Mouse (Mus musculus): ENCODE results near the gene Usp3. TPM values are rescaled to one million over a fixed set of nuclear protein-coding genes. Genes with fewer than 3 reads are reported as not detected.
A peak's percentile ranks its signal among the peaks of the same experiment; 100 is the strongest.

Gene Usp3
- polyA plus RNA-seq, 1 experiment from 2014 or later: 32.8 TPM

GRCm38 (mm10) chr9:66513150-66513549 is 79.8 kb downstream of the Usp3 start:
- Histone ChIP-seq H3K4me3 (ENCODE audit: low read depth, low read length) (peak overlapping the region; percentile 76; the same call in 1 of the 2 replicates), H3K4me1 (replicated peaks; ENCODE audit: control insufficient read depth, insufficient read depth, low read length) (peaks cover 18% of the 10 kb centered on the region), H3K9ac (ENCODE audit: low read depth, low read length) (peak overlapping the region; percentile 92; the same call in 1 of the 2 replicates), H3K27ac (ENCODE audit: low read depth, low read length) (peak overlapping the region; percentile 25), H3K4me2 (peak overlapping the region; percentile 98), H3K27me3 (replicated peaks; ENCODE audit: control insufficient read depth, insufficient read depth, low read length) (no peaks in the 10 kb centered on the region), H3K36me3 (ENCODE audit: control insufficient read depth, insufficient read depth, low read length) (peaks cover 30% of the 10 kb centered on the region), H3K9me3 (ENCODE audit: control insufficient read depth, low read length) (no peaks in the 10 kb centered on the region)
- DNase-seq (ENCODE audit: low spot score) (no peak), ATAC-seq (replicated peaks; ENCODE audit: low FRiP score) (no peak)

DNA sequence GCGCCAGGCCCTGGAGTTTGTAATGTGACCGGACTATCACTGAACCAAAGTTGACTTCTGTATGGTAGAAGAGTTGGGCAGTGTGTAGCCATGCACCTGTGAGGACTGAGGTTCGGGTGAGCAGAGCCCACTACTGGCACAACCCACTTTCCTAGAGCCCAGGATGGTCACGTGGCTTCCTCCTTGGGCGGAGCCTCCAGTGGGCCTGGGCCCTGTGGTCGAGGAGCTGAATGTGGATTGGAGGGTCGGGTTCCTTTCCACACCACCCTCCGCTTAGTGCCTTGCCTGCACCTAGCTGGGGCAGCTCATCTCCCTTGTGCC is 80.6 kb downstream of the Usp3 start:
- peaks cover 24% of the 10 kb centered on the region for H3K4me1 ChIP-seq (replicated peaks; ENCODE audit: control insufficient read depth, insufficient read depth, low read length)
- H3K36me3 ChIP-seq (ENCODE audit: control insufficient read depth, insufficient read depth, low read length): peaks cover 32% of the 10 kb centered on the region
- WGBS: 0% methylated on average over 8 of the region's 8 CpGs

GRCm38 (mm10) chr9:66511580-66512350 is 81.2 kb downstream of the Usp3 start:
- Histone ChIP-seq H3K27ac (ENCODE audit: low read depth, low read length) (peak overlapping the region; percentile 97), H3K36me3 (ENCODE audit: control insufficient read depth, insufficient read depth, low read length) (peaks cover 32% of the 10 kb centered on the region), H3K4me2 (peak overlapping the region; percentile 98), H3K9ac (ENCODE audit: low read depth, low read length) (peak overlapping the region; percentile 92), H3K27me3 (replicated peaks; ENCODE audit: control insufficient read depth, insufficient read depth, low read length) (no peaks in the 10 kb centered on the region), H3K4me3 (ENCODE audit: low read depth, low read length) (peak overlapping the region; percentile 76), H3K4me1 (replicated peaks; ENCODE audit: control insufficient read depth, insufficient read depth, low read length) (peaks cover 24% of the 10 kb centered on the region), H3K9me3 (ENCODE audit: control insufficient read depth, low read length) (no peaks in the 10 kb centered on the region)
- under 1% methylated on average over 78 of the region's 78 CpGs for WGBS
- ATAC-seq (replicated peaks; ENCODE audit: low FRiP score) (peak; percentile 83), DNase-seq (ENCODE audit: low spot score) (peak; percentile 92)

More for the DNA sequence above, 80.6 kb downstream of the Usp3 start:
- H3K27me3 ChIP-seq (replicated peaks; ENCODE audit: control insufficient read depth, insufficient read depth, low read length): no peaks in the 10 kb centered on the region
- H3K9ac ChIP-seq (ENCODE audit: low read depth, low read length): peak overlapping the region; percentile 92
- H3K4me3 ChIP-seq (ENCODE audit: low read depth, low read length): peak overlapping the region; percentile 76
- H3K9me3 ChIP-seq (ENCODE audit: control insufficient read depth, low read length): no peaks in the 10 kb centered on the region
- ATAC-seq (replicated peaks; ENCODE audit: low FRiP score) (peak; percentile 81), DNase-seq (ENCODE audit: low spot score) (peak; percentile 83)
- peak overlapping the region; percentile 97 for H3K27ac ChIP-seq (ENCODE audit: low read depth, low read length)
- peak overlapping the region; percentile 98 for H3K4me2 ChIP-seq

DNA sequence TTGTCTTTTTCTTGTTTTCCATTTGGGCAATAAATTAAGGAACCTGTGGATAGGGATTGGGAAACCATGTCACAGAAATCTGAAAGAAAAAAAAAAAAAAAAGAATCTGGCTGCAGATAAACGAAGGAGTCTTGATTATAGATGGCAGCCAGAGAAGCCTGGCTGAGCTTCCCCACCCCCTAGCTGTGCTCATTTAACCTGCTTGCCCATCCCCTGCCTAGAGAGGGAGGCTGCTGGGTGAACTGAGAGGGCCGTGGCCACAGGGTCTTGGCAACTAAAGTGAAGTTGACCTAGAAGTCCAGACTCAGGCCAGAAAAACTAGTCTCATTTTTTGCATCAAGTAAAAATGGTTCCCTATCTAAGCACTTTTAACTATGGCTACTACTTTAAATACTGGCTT is 82.0 kb downstream of the Usp3 start:
- Histone ChIP-seq H3K4me1 (replicated peaks; ENCODE audit: control insufficient read depth, insufficient read depth, low read length) (peaks cover 29% of the 10 kb centered on the region), H3K9ac (ENCODE audit: low read depth, low read length) (peak overlapping the region; percentile 92), H3K27me3 (replicated peaks; ENCODE audit: control insufficient read depth, insufficient read depth, low read length) (no peaks in the 10 kb centered on the region), H3K36me3 (ENCODE audit: control insufficient read depth, insufficient read depth, low read length) (peaks cover 24% of the 10 kb centered on the region), H3K27ac (ENCODE audit: low read depth, low read length) (peak overlapping the region; percentile 97), H3K4me3 (ENCODE audit: low read depth, low read length) (peak overlapping the region; percentile 76), H3K9me3 (ENCODE audit: control insufficient read depth, low read length) (no peaks in the 10 kb centered on the region), H3K4me2 (peak overlapping the region; percentile 98)
- DNase-seq (ENCODE audit: low spot score) (no peak), ATAC-seq (replicated peaks; ENCODE audit: low FRiP score) (no peak)
- 5% methylated on average over 2 of the region's 2 CpGs for WGBS

GRCm38 (mm10) chr9:66510351-66510841 is 82.5 kb downstream of the Usp3 start:
- H3K9me3 ChIP-seq (ENCODE audit: control insufficient read depth, low read length): no peaks in the 10 kb centered on the region
- H3K4me2 ChIP-seq: peak overlapping the region; percentile 98
- H3K27ac ChIP-seq (ENCODE audit: low read depth, low read length): peak overlapping the region; percentile 97; the same call in 1 of the 2 replicates
- peaks cover 33% of the 10 kb centered on the region for H3K4me1 ChIP-seq (replicated peaks; ENCODE audit: control insufficient read depth, insufficient read depth, low read length)
- H3K27me3 ChIP-seq (replicated peaks; ENCODE audit: control insufficient read depth, insufficient read depth, low read length): no peaks in the 10 kb centered on the region
- ATAC-seq (replicated peaks; ENCODE audit: low FRiP score) (no peak), DNase-seq (ENCODE audit: low spot score) (no peak)
- no peak overlapping the region; the same call in 1 of the 2 replicates for H3K9ac ChIP-seq (ENCODE audit: low read depth, low read length)
- peaks cover 23% of the 10 kb centered on the region for H3K36me3 ChIP-seq (ENCODE audit: control insufficient read depth, insufficient read depth, low read length)
- H3K4me3 ChIP-seq (ENCODE audit: low read depth, low read length): no peak overlapping the region
- 77% methylated on average over 7 of the region's 7 CpGs for WGBS

GRCm38 (mm10) chr9:66508890-66509399 is 84.0 kb downstream of the Usp3 start:
- Histone ChIP-seq H3K4me2 (no peak overlapping the region), H3K9me3 (ENCODE audit: control insufficient read depth, low read length) (no peaks in the 10 kb centered on the region), H3K4me1 (replicated peaks; ENCODE audit: control insufficient read depth, insufficient read depth, low read length) (peaks cover 47% of the 10 kb centered on the region), H3K9ac (ENCODE audit: low read depth, low read length) (no peak overlapping the region), H3K4me3 (ENCODE audit: low read depth, low read length) (no peak overlapping the region), H3K36me3 (ENCODE audit: control insufficient read depth, insufficient read depth, low read length) (peaks cover 26% of the 10 kb centered on the region), H3K27me3 (replicated peaks; ENCODE audit: control insufficient read depth, insufficient read depth, low read length) (no peaks in the 10 kb centered on the region), H3K27ac (ENCODE audit: low read depth, low read length) (no peak overlapping the region)
- DNase-seq (ENCODE audit: low spot score) (no peak), ATAC-seq (replicated peaks; ENCODE audit: low FRiP score) (no peak)
- WGBS: 69% methylated on average over 4 of the region's 4 CpGs

DNA sequence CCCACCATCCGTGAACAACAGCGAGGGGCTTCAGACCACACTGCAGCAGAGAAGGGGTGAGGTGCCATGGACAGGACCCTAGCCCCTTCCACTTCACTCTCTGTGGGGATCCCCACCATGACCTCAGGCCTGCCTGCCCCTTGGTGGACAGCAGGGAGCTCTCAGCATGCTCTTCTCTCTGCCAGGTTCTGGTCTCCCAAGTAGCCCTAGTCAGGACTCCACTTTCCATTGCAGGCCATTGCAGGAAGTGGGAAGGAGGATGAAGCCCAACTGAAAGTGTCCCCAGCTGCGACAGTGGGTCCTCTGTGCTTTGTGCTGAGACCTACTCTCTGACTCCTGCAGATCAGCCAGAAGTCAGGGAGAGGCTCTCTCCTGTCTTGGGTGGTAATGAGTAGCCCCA is 85.3 kb downstream of the Usp3 start:
- 78% methylated on average over 3 of the region's 3 CpGs for WGBS

DNA sequence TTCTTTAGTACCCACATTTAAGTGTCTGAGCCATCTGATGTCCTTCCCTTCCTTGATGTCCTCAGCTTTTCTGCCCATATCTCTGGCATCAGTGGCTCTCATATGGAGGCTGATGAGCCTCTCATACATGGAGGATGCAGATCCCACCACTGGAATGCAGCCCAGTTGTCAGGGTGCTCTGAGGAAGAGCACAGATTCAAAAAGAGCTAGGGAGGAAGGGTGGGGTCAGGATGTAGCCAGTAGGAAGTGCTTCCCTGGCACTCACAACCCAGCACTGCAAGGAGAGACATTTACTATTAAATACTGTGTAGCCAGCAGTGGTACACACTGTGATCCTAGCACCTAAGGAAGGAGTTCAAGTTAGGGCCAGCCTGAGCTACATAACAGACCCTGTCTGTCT is 86.5 kb downstream of the Usp3 start:
- ATAC-seq (replicated peaks; ENCODE audit: low FRiP score): no peak
- H3K4me3 ChIP-seq (ENCODE audit: low read depth, low read length): no peak overlapping the region
- H3K27ac ChIP-seq (ENCODE audit: low read depth, low read length): peak overlapping the region; percentile 85; the same call in 1 of the 2 replicates
- DNase-seq (ENCODE audit: low spot score): no peak
- H3K36me3 ChIP-seq (ENCODE audit: control insufficient read depth, insufficient read depth, low read length): peaks cover 30% of the 10 kb centered on the region
- no peaks in the 10 kb centered on the region for H3K9me3 ChIP-seq (ENCODE audit: control insufficient read depth, low read length)
- no peaks in the 10 kb centered on the region for H3K27me3 ChIP-seq (replicated peaks; ENCODE audit: control insufficient read depth, insufficient read depth, low read length)
- H3K4me2 ChIP-seq: peak overlapping the region; percentile 50
- H3K9ac ChIP-seq (ENCODE audit: low read depth, low read length): no peak overlapping the region
- H3K4me1 ChIP-seq (replicated peaks; ENCODE audit: control insufficient read depth, insufficient read depth, low read length): peaks cover 45% of the 10 kb centered on the region

More for the DNA sequence above, 85.3 kb downstream of the Usp3 start:
- Histone ChIP-seq H3K4me2 (no peak overlapping the region), H3K9ac (ENCODE audit: low read depth, low read length) (no peak overlapping the region), H3K9me3 (ENCODE audit: control insufficient read depth, low read length) (no peaks in the 10 kb centered on the region), H3K4me3 (ENCODE audit: low read depth, low read length) (no peak overlapping the region), H3K4me1 (replicated peaks; ENCODE audit: control insufficient read depth, insufficient read depth, low read length) (peaks cover 45% of the 10 kb centered on the region), H3K36me3 (ENCODE audit: control insufficient read depth, insufficient read depth, low read length) (peaks cover 26% of the 10 kb centered on the region), H3K27me3 (replicated peaks; ENCODE audit: control insufficient read depth, insufficient read depth, low read length) (no peaks in the 10 kb centered on the region), H3K27ac (ENCODE audit: low read depth, low read length) (no peak overlapping the region; the same call in 1 of the 2 replicates)
- ATAC-seq (replicated peaks; ENCODE audit: low FRiP score) (no peak), DNase-seq (ENCODE audit: low spot score) (no peak)

All from liver, embryonic 11.5 days (tissue).